Mouse (Mus musculus) layer of hippocampus, postnatal 14 days (tissue): ENCODE measurements around the gene Dapp1. TPM values are rescaled to one million over a fixed set of nuclear protein-coding genes. Genes with fewer than 3 reads are reported as not detected.

Experiments used
- total RNA-seq, 2 experiments: library from RNA; stranded (reverse); gene quantifications; 2 replicates each; pipeline ENCODE4 v1.2.3; 2021

The Dapp1 gene
- total RNA-seq, 2 experiments from 2014 or later = 3.6 to 5.3 TPM

Other genes starting within 250 kb of the Dapp1 start
- gene H2afz, start 117.1 kb downstream of the Dapp1 start, total RNA-seq = 100 to 1,000 TPM; 158 to 167 TPM
- gene Dnajb14, start 113.9 kb downstream of the Dapp1 start, total RNA-seq = 10 to 100 TPM; 49.6 to 50.2 TPM
- 10 to 100 TPM; 62.9 to 65.8 TPM for gene Lamtor3, start 63.0 kb downstream of the Dapp1 start, total RNA-seq
- gene 1110002E22Rik, start 83.5 kb upstream of the Dapp1 start, total RNA-seq = 1 to 10 TPM; 1.4 TPM
- gene Gm5105, start 85.8 kb upstream of the Dapp1 start, total RNA-seq = under 1 TPM in 1 of 2 experiments, not detected in 1; 0.32 TPM
- 1 to 10 TPM; 5.1 to 7.9 TPM for gene Trmt10a, start 161.9 kb upstream of the Dapp1 start, total RNA-seq
- 1 to 10 TPM; 4.5 to 5.0 TPM for gene Mttp, start 163.4 kb upstream of the Dapp1 start, total RNA-seq
- not detected for gene 4930579F01Rik, start 212.3 kb upstream of the Dapp1 start, total RNA-seq
- under 1 TPM in 1 of 2 experiments, not detected in 1; 0.09 TPM for gene Adh7, start 236.2 kb upstream of the Dapp1 start, total RNA-seq